Mouse (Mus musculus) liver, embryonic 16.5 days (tissue): ENCODE data around the gene Akt1. TPM values are rescaled to one million over a fixed set of nuclear protein-coding genes. Genes with fewer than 3 reads are reported as not detected.

Source experiments
- ATAC-seq: fragments of 200-750 bp; cut with Nextera tagmentation; 2 replicates; pipeline ENCODE4 v1.8.0; 2017; ENCODE audit warnings: low read depth, mild to moderate bottlenecking, moderate number of reproducible peaks, moderate library complexity
- H3K27ac ChIP-seq: fragments of 300-500 bp; sonication (generic); 2 replicates; pipeline ENCODE4 v1.5.1; 2014; ENCODE audit warnings: mild to moderate bottlenecking, low read length
- H3K27me3 ChIP-seq: fragments of 300-500 bp; sonication (generic); 2 replicates; pipeline ENCODE4 v1.6.1; 2014; ENCODE audit warnings: low read depth, low read length, mixed read lengths; ENCODE audit not compliant: control insufficient read depth, insufficient read depth
- H3K36me3 ChIP-seq: fragments of 300-500 bp; sonication (generic); 2 replicates; pipeline ENCODE4 v1.6.1; 2014; ENCODE audit warnings: mild to moderate bottlenecking; ENCODE audit not compliant: control insufficient read depth, insufficient read depth
- H3K4me1 ChIP-seq: fragments of 300-500 bp; sonication (generic); 2 replicates; pipeline ENCODE4 v1.6.1; 2014; ENCODE audit warnings: low read depth, low read length, mixed read lengths; ENCODE audit not compliant: control insufficient read depth
- H3K4me2 ChIP-seq: fragments of 300-500 bp; sonication (generic); 2 replicates; pipeline ENCODE4 v1.6.1; 2014; ENCODE audit warnings: low read depth, low read length, mixed read lengths
- H3K4me3 ChIP-seq: fragments of 300-500 bp; sonication (generic); 2 replicates; pipeline ENCODE4 v1.5.1; 2014; ENCODE audit warnings: low read depth, mild to moderate bottlenecking, low read length
- H3K9ac ChIP-seq: fragments of 300-500 bp; sonication (generic); 2 replicates; pipeline ENCODE4 v1.6.1; 2014; ENCODE audit warnings: low read depth, low read length
- H3K9me3 ChIP-seq: fragments of 300-500 bp; sonication (generic); replicated peaks from 2 replicates; pipeline ENCODE4 v1.6.1; 2016; ENCODE audit warnings: low read length; ENCODE audit not compliant: control insufficient read depth
- WGBS: fragments of 180-500 bp; shearing (Covaris S2); extraction: QIAGEN DNeasy Blood & Tissue Kit; methylation state at CpG from one replicate; pipeline ENCODE4 v1.1.7; 2014; ENCODE audit not compliant: insufficient replicate concordance; 5-methylcytosine and 5-hydroxymethylcytosine counted together
- polyA plus RNA-seq: library from polyadenylated mRNA; unstranded; fragments of >200 nt; fragmentation: Nextera tagmentation; extraction: Ambion mirVana; gene quantifications from 2 replicates; pipeline ENCODE4 v1.2.1, GENCODE M21; 2015

The Akt1 gene
- 8.6 and 8.9 TPM in 2 replicates for polyA plus RNA-seq

DNA sequence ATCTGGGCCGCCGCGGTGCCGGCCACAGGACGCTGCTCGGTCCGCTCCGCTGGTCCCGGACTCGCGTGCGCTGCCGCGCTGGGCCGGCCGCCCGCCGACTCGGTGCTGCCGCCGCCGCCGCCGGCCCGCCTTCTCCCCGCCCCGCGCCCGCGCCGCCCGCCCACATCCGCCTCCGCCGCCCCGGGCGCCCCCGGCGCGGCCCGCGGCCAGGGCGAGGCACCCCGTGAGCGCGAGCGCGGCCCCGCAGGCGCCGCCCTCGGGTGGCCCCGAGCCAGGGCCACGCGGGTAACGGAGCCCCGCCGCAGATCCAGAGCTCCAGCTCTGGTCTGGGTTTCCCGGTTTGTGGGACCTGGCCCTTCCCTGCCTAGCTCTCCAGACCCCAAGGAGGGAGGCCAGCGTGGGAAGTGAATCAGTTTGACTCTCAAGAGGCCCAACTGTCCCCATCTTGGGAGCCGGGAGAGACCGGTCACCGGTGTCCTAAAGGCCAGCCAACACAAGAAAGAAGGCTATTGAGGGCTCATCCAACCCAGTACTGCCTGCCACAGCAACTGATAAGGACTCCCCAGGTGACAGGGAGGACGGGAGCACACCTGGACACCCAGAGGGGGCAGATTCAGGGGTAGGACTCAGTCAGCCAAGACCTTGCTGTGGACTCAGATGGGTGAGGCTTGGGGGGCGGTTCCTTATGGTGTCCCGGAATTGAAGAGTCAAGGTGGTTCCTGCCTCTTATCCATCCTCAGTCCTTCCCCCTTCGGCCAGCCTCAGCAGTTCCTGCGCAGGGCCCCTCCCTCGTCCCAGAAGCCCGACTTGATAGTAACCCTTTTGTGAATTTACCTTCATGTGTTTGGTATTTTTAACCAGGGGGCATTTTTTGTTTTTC lies at the start of gene Akt1:
Akt1 (minus strand) TSS at position 753 of the 880 bp plus-strand sequence.
- Histone ChIP-seq H3K27me3 (peaks cover 26% of the 10 kb centered on the region), H3K27ac (peak within 1 kb of the TSS; percentile 91), H3K9me3 (no peaks in the 10 kb centered on the region), H3K4me3 (peak within 1 kb of the TSS; percentile 82), H3K36me3 (no peaks in the 10 kb centered on the region), H3K4me2 (peak within 1 kb of the TSS; percentile 96), H3K4me1 (peaks cover 43% of the 10 kb centered on the region), H3K9ac (peak within 1 kb of the TSS; percentile 89)
- WGBS, result under 1% methylated on average over 32 of the region's 70 CpGs
- peak; percentile 70 for ATAC-seq

DNA sequence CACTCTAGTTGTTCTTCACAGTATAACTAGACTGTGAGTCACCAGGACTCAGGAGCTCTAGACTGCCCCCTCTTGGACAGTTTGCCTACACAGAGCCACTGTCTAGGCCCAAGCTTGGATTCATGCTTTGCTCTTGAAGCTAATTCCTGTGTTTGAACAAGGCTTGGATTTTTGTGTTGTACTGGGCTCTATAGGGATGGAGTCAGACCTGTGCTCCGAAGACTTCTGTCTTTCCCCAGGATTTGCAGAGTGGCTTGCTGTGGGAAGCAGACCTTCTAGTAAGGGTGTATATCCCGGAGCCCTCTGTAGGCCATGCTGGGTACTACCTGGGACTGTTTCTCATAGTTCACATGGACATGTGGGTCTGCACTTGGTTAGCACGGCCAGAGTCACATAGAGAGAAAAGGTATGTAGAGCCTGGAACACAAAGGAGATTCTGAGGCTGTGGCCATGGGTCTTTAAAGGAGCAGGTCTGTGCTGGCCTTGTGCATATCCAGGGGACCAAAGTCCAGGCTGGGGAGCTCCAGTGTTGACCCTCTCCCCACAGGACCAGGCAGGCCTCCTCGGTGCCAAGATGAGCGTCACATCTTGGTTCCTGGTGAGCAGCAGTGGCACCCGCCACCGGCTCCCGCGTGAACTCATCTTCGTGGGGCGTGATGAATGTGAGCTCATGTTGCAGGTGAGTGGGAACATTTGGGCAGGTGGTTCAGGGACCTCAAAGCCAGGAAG lies 49.6 kb upstream of the Akt1 start:
- no peak overlapping the region for H3K9ac ChIP-seq
- 71% methylated on average over 11 of the region's 11 CpGs for WGBS
- H3K4me2 ChIP-seq, result no peak overlapping the region
- H3K4me3 ChIP-seq, result no peak overlapping the region
- no peak for ATAC-seq
- peaks cover 3% of the 10 kb centered on the region for H3K4me1 ChIP-seq
- H3K27me3 ChIP-seq, result peaks cover 32% of the 10 kb centered on the region
- H3K36me3 ChIP-seq, result no peaks in the 10 kb centered on the region
- H3K27ac ChIP-seq, result no peak overlapping the region
- no peaks in the 10 kb centered on the region for H3K9me3 ChIP-seq

DNA sequence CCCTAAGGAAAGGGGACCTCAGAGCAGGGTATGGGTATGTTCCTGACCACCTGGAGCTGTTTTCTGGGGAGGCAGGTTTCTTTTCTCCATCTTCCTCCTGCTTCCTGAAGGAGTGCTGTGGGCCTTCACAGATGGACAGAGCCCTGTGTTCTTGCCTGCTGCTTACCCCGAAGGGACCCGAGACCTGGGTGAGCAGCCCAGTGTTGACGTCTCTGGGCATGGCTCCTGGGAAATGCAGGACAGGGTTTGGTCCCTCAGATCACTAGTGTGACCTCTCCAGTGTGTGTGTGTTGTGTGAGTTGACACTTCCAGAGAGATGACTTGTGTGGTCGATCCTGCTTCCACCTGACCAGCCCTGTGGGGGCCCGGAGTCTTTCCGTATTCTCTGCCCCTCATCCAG lies 48.8 kb upstream of the Akt1 start:
- Histone ChIP-seq H3K36me3 (no peaks in the 10 kb centered on the region), H3K9ac (no peak overlapping the region), H3K4me3 (no peak overlapping the region), H3K4me2 (0 out of 2 replicates have a peak overlapping the region, but pooled peaks have one; percentile 66), H3K27me3 (peaks cover 32% of the 10 kb centered on the region), H3K9me3 (no peaks in the 10 kb centered on the region), H3K27ac (no peak overlapping the region), H3K4me1 (peaks cover 3% of the 10 kb centered on the region)
- WGBS, result 63% methylated on average over 6 of the region's 6 CpGs
- no peak for ATAC-seq

DNA sequence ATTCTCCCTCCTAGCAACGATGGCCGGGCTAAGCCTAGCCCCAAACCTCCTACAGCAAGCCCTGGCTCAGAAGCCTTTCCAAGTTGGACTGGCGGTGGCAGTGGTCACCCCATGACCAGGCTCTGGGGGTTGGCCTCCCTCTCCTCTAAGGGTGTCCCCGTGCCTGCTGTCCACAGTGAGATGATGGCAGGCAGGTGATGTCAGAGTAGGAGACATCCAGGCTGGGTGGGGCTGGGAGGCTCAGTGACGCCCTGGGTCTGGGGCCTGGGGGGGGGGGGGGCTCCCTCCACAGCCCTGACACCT lies 48.3 kb upstream of the Akt1 start:
- WGBS, result 13% methylated on average over 5 of the region's 5 CpGs
- no peaks in the 10 kb centered on the region for H3K9me3 ChIP-seq
- H3K27me3 ChIP-seq, result peaks cover 32% of the 10 kb centered on the region
- H3K4me1 ChIP-seq, result peaks cover 3% of the 10 kb centered on the region
- H3K4me2 ChIP-seq, result peak overlapping the region; percentile 66
- peak overlapping the region; percentile 63 for H3K4me3 ChIP-seq
- H3K27ac ChIP-seq, result no peak overlapping the region
- no peaks in the 10 kb centered on the region for H3K36me3 ChIP-seq
- no peak for ATAC-seq
- no peak overlapping the region for H3K9ac ChIP-seq

DNA sequence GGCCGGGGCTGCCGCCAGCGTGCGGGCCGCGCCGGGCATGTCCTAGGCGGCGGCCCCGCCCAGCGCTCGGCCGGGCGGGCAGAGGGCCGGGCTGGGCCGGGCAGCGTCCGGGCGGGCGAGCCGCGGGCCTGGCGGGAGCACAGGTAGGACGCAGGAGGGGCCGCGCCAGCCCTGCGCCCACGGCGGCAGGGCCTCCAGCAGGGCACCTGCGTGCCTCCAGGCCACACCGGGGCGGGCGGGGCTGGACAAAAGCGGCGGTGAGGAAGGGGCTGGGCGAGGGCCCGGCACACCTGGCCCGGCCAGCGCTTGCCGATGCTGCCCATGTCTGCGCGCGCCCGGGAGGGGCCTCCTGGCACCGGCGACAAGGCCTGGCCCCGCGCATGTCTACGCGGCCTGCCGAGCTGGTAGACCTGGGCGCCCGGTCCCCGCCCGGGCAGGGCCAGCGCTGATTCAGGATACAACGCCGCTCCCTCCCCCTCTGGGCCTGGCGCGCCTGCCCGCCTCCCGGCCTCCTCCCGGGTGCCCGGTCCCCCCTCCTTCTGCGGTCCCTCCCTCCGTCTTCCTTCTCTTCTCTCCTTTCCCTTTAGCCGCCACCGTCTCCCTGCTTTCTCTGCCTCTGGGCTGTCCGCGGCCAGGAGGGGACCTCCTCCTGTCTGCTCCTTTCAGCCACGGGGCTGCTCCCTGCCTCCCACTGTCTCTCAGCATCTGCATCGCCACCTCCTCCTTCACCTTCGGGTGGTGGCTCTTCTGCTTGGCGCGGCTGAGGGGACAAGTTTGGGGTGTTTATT lies 47.8 kb upstream of the Akt1 start:
- H3K9ac ChIP-seq, result peak overlapping the region; percentile 53
- 1% methylated on average over 52 of the region's 75 CpGs for WGBS
- peak overlapping the region; percentile 66 for H3K4me2 ChIP-seq
- H3K4me3 ChIP-seq, result peak overlapping the region; percentile 63
- peaks cover 3% of the 10 kb centered on the region for H3K4me1 ChIP-seq
- no peaks in the 10 kb centered on the region for H3K9me3 ChIP-seq
- ATAC-seq, result 0 out of 2 replicates have a peak, but pooled peaks have one; percentile 8
- no peaks in the 10 kb centered on the region for H3K36me3 ChIP-seq
- peak overlapping the region; percentile 56; the same call in 1 of the 2 replicates for H3K27ac ChIP-seq
- peaks cover 32% of the 10 kb centered on the region for H3K27me3 ChIP-seq

DNA sequence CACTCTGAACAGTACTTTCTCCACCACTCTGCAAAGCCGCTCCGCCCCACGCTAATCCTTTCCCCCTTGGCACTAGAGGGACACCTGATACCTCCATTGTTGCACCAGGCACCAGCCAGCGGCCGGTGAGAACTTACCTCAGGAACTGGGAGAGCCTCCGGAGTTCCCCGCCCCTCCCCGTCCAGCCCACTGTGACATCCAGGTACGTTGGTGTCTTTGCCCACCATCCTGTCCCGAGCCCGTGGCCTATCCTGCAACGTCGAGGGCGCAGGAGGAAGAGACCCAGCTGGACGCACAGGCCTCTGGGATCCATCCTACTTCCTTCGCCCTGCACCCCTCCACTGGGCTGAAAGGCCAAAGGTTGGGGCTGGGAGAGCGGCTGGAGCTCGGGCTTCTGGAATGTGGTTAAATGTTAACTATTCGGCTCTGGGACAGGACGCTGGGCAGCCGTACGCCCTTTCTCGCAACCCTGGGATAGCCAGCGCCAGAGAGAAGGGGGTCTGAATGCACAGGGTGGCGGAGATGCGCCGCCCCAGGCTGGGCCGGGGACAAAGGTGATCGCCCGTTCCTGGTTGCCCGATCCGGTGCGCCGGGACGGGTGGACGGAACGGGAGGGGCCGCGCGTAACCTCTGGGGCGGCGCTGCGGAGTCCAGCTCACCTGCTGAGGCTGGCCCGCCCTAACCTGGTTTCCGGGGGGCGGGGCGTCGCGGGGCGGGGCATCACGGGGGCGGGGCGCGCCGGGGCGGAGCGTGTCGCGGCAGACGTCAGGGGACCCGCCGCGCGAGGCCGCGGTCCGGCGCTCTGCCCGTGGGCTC lies 46.9 kb upstream of the Akt1 start:
- peak; percentile 78 for ATAC-seq
- Histone ChIP-seq H3K27ac (peak overlapping the region; percentile 57), H3K4me2 (peak overlapping the region; percentile 66), H3K9ac (peak overlapping the region; percentile 53), H3K4me1 (peaks cover 3% of the 10 kb centered on the region), H3K36me3 (no peaks in the 10 kb centered on the region), H3K4me3 (peak overlapping the region; percentile 63), H3K27me3 (peaks cover 32% of the 10 kb centered on the region), H3K9me3 (no peaks in the 10 kb centered on the region)
- WGBS, result 12% methylated on average over 31 of the region's 69 CpGs

DNA sequence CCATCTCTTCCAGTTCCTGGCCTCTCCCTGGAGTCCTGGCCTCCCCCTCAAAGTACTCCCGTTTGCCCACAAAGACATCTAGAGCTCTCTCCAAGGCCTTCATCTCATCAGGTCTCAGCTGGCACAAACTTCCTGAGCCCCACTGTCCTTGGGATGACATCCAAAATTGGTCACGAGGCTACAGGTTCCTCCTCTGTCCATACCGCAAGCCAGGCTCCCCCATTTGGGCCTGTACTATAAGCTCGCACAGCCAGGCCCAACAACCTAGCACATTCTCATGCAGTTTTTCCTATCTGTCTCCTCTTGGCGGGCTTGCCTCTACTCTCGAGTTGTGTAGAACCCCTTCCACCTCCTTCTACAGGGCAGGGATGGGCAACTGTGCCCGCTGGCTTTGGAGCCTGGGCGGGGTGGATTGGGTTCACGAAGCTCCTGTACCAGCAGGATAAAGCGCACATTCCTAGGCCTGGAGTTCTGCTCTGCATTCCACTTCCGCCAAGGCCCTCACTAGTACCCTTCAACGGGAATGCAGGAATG lies 46.3 kb upstream of the Akt1 start:
- Histone ChIP-seq H3K4me2 (peak overlapping the region; percentile 1; the same call in 1 of the 2 replicates), H3K27me3 (peaks cover 32% of the 10 kb centered on the region), H3K4me3 (peak overlapping the region; percentile 63), H3K9ac (peak overlapping the region; percentile 10; the same call in 1 of the 2 replicates), H3K36me3 (no peaks in the 10 kb centered on the region), H3K4me1 (peaks cover 3% of the 10 kb centered on the region), H3K9me3 (no peaks in the 10 kb centered on the region), H3K27ac (peak overlapping the region; percentile 57)
- 50% methylated on average over 12 of the region's 12 CpGs for WGBS
- no peak for ATAC-seq

DNA sequence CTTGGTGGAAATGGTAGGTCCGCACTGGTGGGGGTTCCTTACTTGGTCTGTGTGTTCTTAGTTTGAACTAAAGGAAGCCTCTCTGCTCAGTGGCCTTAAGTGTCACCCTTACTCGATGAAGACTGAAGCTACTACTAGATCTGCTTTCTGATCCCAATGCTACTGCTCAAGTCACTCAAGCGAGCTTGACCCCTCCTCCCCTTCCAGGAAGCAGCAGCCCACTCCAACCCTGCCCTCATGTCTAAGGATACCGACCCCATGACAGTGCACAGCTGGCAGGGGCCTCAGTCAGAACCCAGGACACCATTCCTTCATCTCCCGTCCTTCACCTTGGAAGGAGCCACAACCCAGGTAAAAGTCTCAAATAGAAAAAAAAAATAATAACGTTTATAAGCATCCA lies 45.5 kb upstream of the Akt1 start, which contains the start of gene Cep170b:
Cep170b (plus strand) TSS at position 240 of the 400 bp plus-strand sequence.
- Histone ChIP-seq H3K36me3 (no peaks in the 10 kb centered on the region), H3K4me2 (peak within 1 kb of the TSS; percentile 2), H3K4me1 (peaks cover 3% of the 10 kb centered on the region), H3K9me3 (no peaks in the 10 kb centered on the region), H3K27me3 (peaks cover 32% of the 10 kb centered on the region), H3K9ac (peak within 1 kb of the TSS; percentile 10; the same call in 1 of the 2 replicates), H3K4me3 (peak within 1 kb of the TSS; percentile 63), H3K27ac (peak within 1 kb of the TSS; percentile 57)
- WGBS, result 44% methylated on average over 6 of the region's 6 CpGs
- ATAC-seq, result no peak
